Mouse (Mus musculus) MEL-GATA-1-ER (cell line): ENCODE data around the gene Rbms1.
A peak's percentile ranks its signal among the peaks of the same experiment; 100 is the strongest.

Experiments
- DNase-seq: peaks from one replicate; pipeline ENCODE4 v3.0.0-alpha.2; 2012; ENCODE audit warnings: low read depth; ENCODE audit errors: extremely low read depth

Rbms1 gene

GRCm38 (mm10) chr2:60962671-60963421 lies at the start of gene Rbms1:
Gene Rbms1, minus strand, starts transcription at chr2:60963192.
- no peak for DNase-seq

DNA sequence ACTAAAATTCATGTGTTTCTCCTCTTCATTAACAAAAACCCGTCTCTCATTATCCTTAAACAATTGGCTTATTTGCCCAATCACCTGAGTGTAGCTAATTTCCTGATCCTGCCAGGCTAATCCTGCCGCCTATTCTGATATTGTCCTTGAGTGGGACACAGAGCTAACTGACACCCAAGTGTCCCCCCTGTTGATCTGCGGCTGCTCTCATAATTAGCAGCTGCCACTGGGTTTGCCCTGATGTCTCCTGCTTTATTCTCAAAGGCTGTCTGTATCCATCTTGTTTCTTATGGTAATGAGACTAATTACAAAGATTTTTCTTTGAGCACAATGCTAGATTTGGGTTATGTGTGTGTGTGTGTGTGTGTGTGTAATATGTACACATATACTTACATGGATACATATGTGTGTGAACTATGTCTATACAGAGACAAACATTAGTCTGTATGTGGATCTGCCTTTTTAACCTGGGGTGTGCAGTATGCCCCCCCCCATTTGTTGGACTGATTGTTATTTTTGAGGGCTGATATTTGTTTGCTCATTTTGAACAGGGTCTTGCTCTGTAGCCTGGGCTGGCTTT lies 49.3 kb upstream of the Rbms1 start:
- no peak for DNase-seq

- no peak for DNase-seq
Observed at GRCm38 (mm10) chr2:60986286-60986685, 23.3 kb upstream of the Rbms1 start.

DNA sequence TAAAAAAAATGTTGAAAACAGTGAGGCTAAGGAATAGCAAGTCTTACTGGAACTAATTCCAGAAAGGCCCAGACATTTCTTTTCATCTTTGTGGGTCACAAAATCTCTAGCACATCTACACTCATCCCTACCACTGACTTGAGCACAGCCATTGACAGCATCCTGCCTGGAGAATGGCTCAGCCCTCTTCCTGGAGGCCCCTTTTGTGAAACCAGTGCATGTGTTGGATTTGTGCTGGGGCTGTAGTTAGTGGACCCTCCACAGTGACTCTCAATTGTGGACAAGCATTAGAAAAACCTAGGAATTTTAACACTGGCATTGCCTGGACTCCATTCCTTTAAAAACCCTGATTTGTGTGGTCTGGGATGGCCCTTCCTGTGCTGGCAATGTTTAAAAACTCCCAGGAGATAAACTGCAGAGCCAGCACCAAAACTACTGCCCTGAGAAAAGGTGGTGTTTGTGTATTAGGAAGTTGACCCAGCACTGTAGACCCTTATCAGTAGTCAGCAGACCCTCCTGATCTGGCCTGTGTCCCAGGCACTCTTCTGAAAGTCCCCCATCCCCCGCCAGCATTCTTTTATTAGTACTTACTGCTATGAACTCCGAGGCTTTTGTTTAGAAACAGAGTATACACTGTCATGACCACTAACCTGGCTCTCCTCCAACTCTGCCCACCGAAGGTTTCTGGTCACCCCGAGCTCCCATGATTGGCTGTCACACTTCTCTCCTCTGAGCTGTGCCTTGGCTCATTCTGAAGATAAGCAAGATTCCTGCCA lies 15.7 kb upstream of the Rbms1 start:
- peak; percentile 90 for DNase-seq

- DNase-seq: no peak
Observed at GRCm38 (mm10) chr2:60972189-60972814, 9.3 kb upstream of the Rbms1 start.

DNA sequence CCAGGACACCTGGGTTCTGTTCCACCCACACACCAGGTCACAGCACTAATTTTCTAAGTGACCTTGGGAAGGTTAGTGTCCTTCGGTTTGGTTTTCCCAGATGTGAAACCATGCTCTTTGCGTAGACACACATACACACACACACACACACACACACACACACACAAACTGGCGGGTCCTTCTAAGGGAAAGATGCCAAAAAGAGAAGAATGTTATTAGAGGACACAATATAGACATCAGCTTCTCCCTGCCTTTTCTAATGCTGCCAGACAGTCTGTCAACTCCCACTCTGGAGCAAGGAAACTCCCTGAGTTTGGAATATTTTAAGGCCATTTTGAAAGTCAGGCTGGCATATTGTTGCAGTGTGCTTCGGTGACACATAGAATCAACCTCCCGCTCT lies 624 bp upstream of the Rbms1 start:
- DNase-seq: no peak

- DNase-seq: no peak
Observed at GRCm38 (mm10) chr2:60962001-60962670, 856 bp downstream of the Rbms1 start.

DNA sequence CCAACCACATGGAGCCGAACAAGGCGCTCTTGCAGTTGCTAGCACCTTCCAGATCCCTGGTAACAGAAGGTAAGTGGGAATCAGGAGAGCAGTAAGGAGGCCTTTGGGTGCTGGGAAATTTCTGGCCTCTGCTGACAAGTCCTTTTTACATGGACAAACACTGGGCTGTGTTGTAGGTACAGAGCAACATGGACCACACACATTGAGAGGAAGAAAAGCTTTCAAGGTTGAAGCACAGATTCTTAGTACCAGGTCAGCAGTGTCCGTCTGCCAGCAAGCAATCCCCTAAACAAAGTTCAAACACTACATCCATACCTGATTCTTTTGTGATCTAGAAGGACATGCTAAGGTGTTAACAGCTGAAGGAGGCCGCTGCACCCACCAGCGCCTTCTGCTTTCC lies 1.7 kb downstream of the Rbms1 start:
- no peak for DNase-seq

DNA sequence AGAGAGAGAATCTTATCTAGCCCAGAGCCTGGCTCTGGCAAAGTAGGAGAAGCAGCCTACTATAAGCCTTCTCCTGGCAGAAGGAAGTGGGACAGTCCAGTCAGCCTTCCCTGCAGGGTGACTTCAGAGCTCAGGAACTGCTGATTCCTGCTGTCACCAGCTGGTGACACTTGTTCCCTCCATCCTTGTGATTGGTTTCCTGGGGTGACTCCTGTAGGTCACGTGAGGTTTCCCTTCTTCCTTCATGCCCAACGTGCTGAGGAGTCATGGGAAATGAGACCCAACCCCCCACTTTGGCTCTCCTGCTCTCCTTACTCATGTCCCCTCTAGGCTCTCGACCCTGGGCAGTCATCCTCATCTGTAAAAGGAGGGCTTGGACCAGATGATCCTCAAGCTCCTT lies 14.8 kb downstream of the Rbms1 start:
- DNase-seq: no peak

- DNase-seq: no peak
Observed at GRCm38 (mm10) chr2:60947817-60948216, 15.2 kb downstream of the Rbms1 start.

DNA sequence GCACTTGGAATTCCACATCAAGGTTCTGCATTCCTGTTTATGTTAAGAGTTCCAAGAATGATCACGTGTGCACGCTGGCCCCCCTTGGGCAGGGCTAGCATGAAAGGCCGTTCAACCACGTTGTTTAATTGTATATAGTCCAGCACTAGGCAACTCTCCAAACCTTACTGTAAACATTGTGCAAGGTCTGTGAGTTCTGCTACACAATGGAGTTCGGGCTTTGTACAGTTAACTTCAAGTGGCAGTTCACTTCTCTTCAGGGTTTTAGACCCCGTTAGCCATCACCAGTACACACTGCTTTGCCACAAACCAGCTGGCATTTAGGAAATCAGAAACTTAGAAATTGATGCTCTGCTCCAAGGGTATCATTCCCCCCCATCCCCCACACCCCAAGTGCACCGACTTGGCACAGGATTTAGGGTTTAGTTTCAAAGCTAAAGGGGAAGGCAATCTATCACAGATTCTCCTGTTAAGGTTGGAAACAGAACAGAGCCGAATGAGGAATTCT lies 22.5 kb downstream of the Rbms1 start:
- no peak for DNase-seq

- no peak for DNase-seq
Observed at GRCm38 (mm10) chr2:60939957-60940356, 23.0 kb downstream of the Rbms1 start.

- no peak for DNase-seq
Observed at GRCm38 (mm10) chr2:60936910-60937309, 26.1 kb downstream of the Rbms1 start.

DNA sequence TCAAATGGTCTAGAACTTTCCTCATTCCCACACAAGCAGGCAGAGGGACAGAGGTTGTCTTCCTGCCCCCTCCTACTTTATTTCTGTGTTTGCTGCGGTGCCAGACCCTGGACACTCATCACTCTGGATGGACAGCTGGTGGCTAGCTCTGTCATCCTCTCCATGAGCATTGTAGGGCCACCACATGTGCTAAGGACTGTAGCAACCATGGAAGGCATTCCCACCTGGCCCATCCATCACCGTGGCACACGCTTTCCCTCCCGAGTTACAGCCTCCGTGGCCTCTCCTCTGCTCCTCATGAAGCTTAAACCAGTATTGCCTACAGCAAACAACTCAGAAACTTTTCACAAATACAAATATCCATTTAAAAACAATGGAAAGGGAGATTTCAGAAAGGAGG lies 34.0 kb downstream of the Rbms1 start:
- no peak for DNase-seq

DNA sequence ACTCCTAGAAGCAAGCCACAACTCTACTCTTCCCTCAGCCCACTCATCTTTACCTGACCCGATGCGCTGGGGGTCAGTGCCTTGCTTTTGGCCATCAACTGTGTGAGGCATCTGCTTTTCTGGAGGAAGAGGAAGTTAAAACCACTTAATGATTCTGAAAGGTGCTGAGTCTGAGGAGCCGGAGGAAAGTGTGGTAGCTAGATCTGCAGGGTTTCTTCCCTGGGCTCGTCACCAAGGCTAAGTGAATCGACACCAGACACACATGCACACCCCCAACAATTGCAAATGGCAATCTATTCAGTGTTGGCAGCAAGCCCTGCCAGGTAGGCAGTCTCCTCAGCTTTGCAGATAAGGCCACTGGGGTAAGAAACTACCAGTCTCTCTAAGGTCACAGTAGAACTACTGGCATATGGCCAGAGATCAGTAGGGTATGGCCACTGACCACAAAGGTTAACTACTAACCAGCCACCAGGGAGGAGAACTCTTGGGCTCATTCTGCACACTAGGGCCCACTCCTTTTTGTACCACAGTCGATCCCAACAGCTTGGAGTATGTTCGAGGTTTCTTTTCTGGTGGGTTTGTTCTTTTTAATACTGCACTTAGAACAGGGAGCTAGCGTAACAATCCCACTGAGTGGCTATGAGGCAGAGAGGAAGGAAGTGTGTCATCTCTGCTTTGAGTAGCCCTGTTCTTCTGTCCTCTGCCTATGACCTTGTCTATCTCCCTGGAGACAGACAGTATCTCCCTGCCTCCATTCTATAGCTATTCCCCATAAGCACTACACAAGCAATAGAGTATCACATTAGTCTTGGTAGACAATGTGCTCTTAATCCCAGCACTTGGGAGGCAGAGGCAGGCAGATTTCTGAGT lies 34.9 kb downstream of the Rbms1 start:
- no peak for DNase-seq

- DNase-seq: no peak
Observed at GRCm38 (mm10) chr2:60925063-60925462, 37.9 kb downstream of the Rbms1 start.

DNA sequence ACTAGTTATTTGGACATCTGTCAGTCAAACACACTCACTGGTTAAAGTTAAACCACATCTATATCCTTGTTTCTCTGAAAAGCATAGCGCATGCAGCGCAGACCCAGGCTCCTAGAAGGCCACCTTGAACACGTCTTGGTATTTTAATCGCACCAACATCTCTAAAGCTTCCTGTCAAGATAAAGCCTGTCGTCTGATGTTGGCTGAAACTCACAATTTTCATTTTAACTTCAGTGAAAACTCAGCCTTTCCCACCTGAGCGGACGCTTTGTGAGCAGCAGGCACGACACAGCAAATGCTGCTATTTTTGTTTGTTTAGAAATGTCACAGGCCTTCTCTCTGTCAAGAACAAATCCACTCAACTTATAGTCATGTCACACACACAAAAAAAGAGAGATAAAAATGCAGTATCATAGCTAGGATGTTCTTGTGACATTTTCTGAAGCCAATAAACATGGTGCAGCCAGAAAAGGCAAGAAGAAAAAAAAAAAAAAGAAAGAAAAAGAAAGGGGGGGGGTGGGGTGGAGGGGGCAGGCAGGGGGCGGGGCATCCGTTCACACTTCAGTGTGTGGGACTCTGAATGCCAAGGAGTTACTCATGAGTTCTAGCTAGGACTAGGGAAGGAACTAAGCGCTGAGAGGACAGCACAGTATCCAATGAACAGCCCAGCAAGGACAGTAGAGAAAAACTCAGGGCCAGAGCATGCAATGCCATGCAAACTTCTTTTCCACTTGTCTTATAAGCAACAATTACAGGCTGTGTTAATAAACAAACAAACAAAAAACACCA lies 39.0 kb downstream of the Rbms1 start:
- no peak for DNase-seq

GRCm38 (mm10) chr2:60923111-60923510 lies 39.9 kb downstream of the Rbms1 start:
- no peak for DNase-seq

- DNase-seq: no peak
Observed at GRCm38 (mm10) chr2:60922351-60922750, 40.6 kb downstream of the Rbms1 start.
